Mouse (Mus musculus) thymus, adult 2 months (tissue): ENCODE results near the gene Cfd. TPM values are rescaled to one million over a fixed set of nuclear protein-coding genes. Genes with fewer than 3 reads are reported as not detected.
A peak's percentile ranks its signal among the peaks of the same experiment; 100 is the strongest.

ENCODE experiments used
- DNase-seq: peaks from one replicate; pipeline ENCODE4 v3.0.0; 2021
- H3K27ac ChIP-seq: fragments of 200-500 bp; 2 replicates; pipeline ENCODE4 v1.5.1; 2012; ENCODE audit warnings: low read length, control low read depth; ENCODE audit not compliant: control insufficient read depth, insufficient read depth
- H3K27me3 ChIP-seq: fragments of 200-500 bp; 2 replicates; pipeline ENCODE4 v1.6.1; 2012; ENCODE audit warnings: mild to moderate bottlenecking, low read length, moderate library complexity, mixed read lengths; ENCODE audit not compliant: control insufficient read depth, insufficient read depth
- H3K36me3 ChIP-seq: fragments of 200-500 bp; 2 replicates; pipeline ENCODE4 v1.6.1; 2012; ENCODE audit warnings: mild to moderate bottlenecking, low read length, moderate library complexity; ENCODE audit not compliant: control insufficient read depth, insufficient read depth
- H3K4me1 ChIP-seq: fragments of 200-500 bp; replicated peaks from 2 replicates; pipeline ENCODE4 v1.6.1; 2012; ENCODE audit warnings: low read length; ENCODE audit not compliant: control insufficient read depth, insufficient read depth
- H3K4me3 ChIP-seq: fragments of 200-500 bp; 2 replicates; pipeline ENCODE4 v1.5.1; 2012; ENCODE audit warnings: mild to moderate bottlenecking, low read length, control low read depth, moderate library complexity; ENCODE audit not compliant: control insufficient read depth, insufficient read depth
- CTCF ChIP-seq: fragments of 200-500 bp; IDR thresholded peaks from 2 replicates; pipeline ENCODE4 v1.5.1; 2012; ENCODE audit warnings: mild to moderate bottlenecking, control low read depth, low read length, moderate library complexity, borderline replicate concordance; ENCODE audit not compliant: control insufficient read depth, poor library complexity, insufficient read depth; ENCODE audit errors: extremely low read depth
- POLR2A ChIP-seq: fragments of 200-500 bp; IDR thresholded peaks from 2 replicates; pipeline ENCODE4 v1.6.1; 2012; ENCODE audit warnings: mild to moderate bottlenecking, low read length, control low read depth, moderate library complexity; ENCODE audit not compliant: control insufficient read depth, poor library complexity, insufficient read depth; ENCODE audit errors: extremely low read depth
- WGBS: fragments of 180-500 bp; shearing (Covaris S2); methylation state at CpG from one replicate; pipeline ENCODE4 v1.1.7; 2018; 5-methylcytosine and 5-hydroxymethylcytosine counted together
- polyA plus RNA-seq: library from polyadenylated mRNA; depleted of rRNA; stranded (reverse); fragments of >200 nt; gene quantifications from 2 replicates; pipeline ENCODE4 v1.2.3, GENCODE M21; 2012

Cfd gene
- polyA plus RNA-seq, 1 experiment: 1,248 TPM

- peaks cover 9% of the 10 kb centered on the region for H3K36me3 ChIP-seq
- H3K4me3 ChIP-seq: no peak overlapping the region
- peak; percentile 41 for DNase-seq
- TF ChIP-seq CTCF: no peak
- no peak for TF ChIP-seq POLR2A
- peak overlapping the region; percentile 94 for H3K27ac ChIP-seq
- 37% methylated on average over 9 of the region's 9 CpGs for WGBS
- H3K4me1 ChIP-seq: peaks cover 58% of the 10 kb centered on the region
- no peaks in the 10 kb centered on the region for H3K27me3 ChIP-seq
These were observed 38.4 kb upstream of the Cfd start for GRCm38 (mm10) chr10:79852107-79852789.

GRCm38 (mm10) chr10:79852827-79853226 is 37.8 kb upstream of the Cfd start:
- Histone ChIP-seq H3K4me3 (peak overlapping the region; percentile 57), H3K27me3 (no peaks in the 10 kb centered on the region), H3K4me1 (peaks cover 63% of the 10 kb centered on the region), H3K27ac (peak overlapping the region; percentile 94), H3K36me3 (peaks cover 10% of the 10 kb centered on the region)
- DNase-seq: peak; percentile 20
- WGBS: 49% methylated on average over 8 of the region's 8 CpGs
- TF ChIP-seq CTCF (no peak), POLR2A (no peak)

DNA sequence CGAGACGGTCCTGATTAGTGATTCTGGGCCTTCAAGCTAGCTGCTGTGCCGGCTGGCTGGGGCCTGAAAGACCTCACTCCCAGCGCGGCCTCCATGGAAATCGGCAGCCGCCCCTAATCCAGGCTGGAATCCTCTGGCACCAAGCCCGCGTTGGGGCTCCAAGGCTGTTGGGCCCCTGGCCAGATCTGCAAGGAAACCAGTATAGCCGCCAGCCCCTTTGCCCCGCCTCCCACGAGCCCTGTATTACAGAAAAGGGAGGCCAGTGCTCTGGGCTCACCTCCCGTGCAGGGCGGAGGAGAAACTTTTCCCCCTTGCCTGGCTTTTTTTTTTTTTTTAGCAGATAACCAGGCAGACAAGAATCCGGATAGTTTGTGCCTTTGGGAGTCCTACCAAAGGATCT is 37.3 kb upstream of the Cfd start:
- DNase-seq: peak; percentile 64
- WGBS: 2% methylated on average over 15 of the region's 15 CpGs

GRCm38 (mm10) chr10:79853860-79854795 is 36.5 kb upstream of the Cfd start, which contains the start of gene Ptbp1:
Gene Ptbp1, plus strand, starts transcription at chr10:79854427.
- H3K4me3 ChIP-seq: peak within 1 kb of the TSS; percentile 90
- peak within 1 kb of the TSS; percentile 95 for H3K27ac ChIP-seq
- peaks cover 17% of the 10 kb centered on the region for H3K36me3 ChIP-seq
- peaks cover 72% of the 10 kb centered on the region for H3K4me1 ChIP-seq
- peak; percentile 99 for DNase-seq
- under 1% methylated on average over 75 of the region's 75 CpGs for WGBS
- no peaks in the 10 kb centered on the region for H3K27me3 ChIP-seq
- TF ChIP-seq POLR2A (peak; percentile 76), CTCF (peak; percentile 63; the same call in 1 of the 2 replicates)

More for the DNA sequence above, 37.3 kb upstream of the Cfd start:
- H3K27ac ChIP-seq: peak overlapping the region; percentile 94
- H3K36me3 ChIP-seq: peaks cover 10% of the 10 kb centered on the region
- no peak for TF ChIP-seq POLR2A
- no peak for TF ChIP-seq CTCF
- H3K4me1 ChIP-seq: peaks cover 68% of the 10 kb centered on the region
- H3K4me3 ChIP-seq: peak overlapping the region; percentile 57
- H3K27me3 ChIP-seq: no peaks in the 10 kb centered on the region

- peak; percentile 34 for TF ChIP-seq POLR2A
- TF ChIP-seq CTCF: no peak
- peaks cover 25% of the 10 kb centered on the region for H3K36me3 ChIP-seq
- whole genome bisulfite sequencing: under 1% methylated on average over 83 of the region's 83 CpGs
- H3K4me3 ChIP-seq: peak overlapping the region; percentile 90
- H3K27ac ChIP-seq: peak overlapping the region; percentile 95
- H3K4me1 ChIP-seq: peaks cover 67% of the 10 kb centered on the region
- no peaks in the 10 kb centered on the region for H3K27me3 ChIP-seq
- peak; percentile 82 for DNase-seq
These were observed 35.7 kb upstream of the Cfd start for GRCm38 (mm10) chr10:79854801-79855541.

DNA sequence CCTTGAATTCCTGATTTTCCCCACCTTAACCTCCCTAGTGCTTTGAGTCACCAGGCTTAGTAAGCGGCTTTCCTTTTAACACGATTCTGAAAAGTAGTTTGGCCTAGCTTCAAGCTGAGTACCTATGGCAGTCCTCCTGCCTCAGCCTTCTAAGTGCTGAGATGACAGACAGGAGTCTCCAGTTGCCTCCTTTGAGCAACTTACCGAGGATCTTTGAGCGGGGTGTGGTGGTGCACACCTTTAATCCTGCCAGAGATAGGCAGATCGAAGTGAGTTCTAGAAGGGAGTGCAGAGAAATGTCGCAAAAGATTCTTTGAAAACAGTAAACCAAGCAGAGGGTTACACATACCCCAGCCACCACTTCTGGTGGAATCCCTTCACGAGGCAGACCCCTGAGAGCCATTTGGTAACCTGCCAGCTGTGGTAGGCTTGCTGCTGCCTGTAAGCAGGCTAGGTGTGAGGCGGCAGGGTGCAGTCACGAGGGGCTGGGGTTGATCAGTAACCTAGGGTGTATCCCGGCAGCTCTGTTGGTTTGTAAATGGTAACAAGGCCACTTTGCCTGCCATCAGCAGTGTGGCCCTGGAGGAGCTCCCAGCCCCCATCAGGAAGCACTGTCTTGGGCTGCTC is 35.0 kb upstream of the Cfd start:
- Histone ChIP-seq H3K27me3 (no peaks in the 10 kb centered on the region), H3K4me1 (peaks cover 60% of the 10 kb centered on the region), H3K36me3 (peaks cover 32% of the 10 kb centered on the region), H3K4me3 (peak overlapping the region; percentile 90), H3K27ac (peak overlapping the region; percentile 95)
- no peak for TF ChIP-seq CTCF
- no peak for TF ChIP-seq POLR2A
- DNase-seq: peak; percentile 34
- WGBS: under 1% methylated on average over 10 of the region's 10 CpGs
